Mouse (Mus musculus) kidney, postnatal 0 days (tissue): Measurements from ENCODE around the gene Pfas. TPM values are rescaled to one million over a fixed set of nuclear protein-coding genes. Genes with fewer than 3 reads are reported as not detected.

Experiments
- ATAC-seq: fragments of 200-750 bp; cut with Nextera tagmentation; replicated peaks from 2 replicates; pipeline ENCODE4 v1.8.0; 2017; ENCODE audit warnings: low read depth, moderate number of reproducible peaks, moderate TSS enrichment, moderate library complexity; ENCODE audit not compliant: low FRiP score
- DNase-seq: peaks from one replicate; pipeline ENCODE4 v3.0.0-alpha.2; 2016; ENCODE audit warnings: low spot score
- H3K27ac ChIP-seq: fragments of 300-500 bp; sonication (generic); 2 replicates; pipeline ENCODE4 v1.5.1; 2014; ENCODE audit warnings: mild to moderate bottlenecking
- H3K27me3 ChIP-seq: fragments of 300-500 bp; sonication (generic); 2 replicates; pipeline ENCODE4 v1.6.1; 2014; ENCODE audit warnings: low read length, mixed read lengths; ENCODE audit not compliant: insufficient read depth
- H3K36me3 ChIP-seq: fragments of 300-500 bp; sonication (generic); 2 replicates; pipeline ENCODE4 v1.6.1; 2014; ENCODE audit warnings: low read length, mixed read lengths; ENCODE audit not compliant: insufficient read depth
- H3K4me1 ChIP-seq: fragments of 300-500 bp; sonication (generic); replicated peaks from 2 replicates; pipeline ENCODE4 v1.6.1; 2014; ENCODE audit warnings: antibody characterized with exemption, low read length, mixed read lengths; ENCODE audit not compliant: insufficient read depth
- H3K4me2 ChIP-seq: fragments of 300-500 bp; sonication (generic); 2 replicates; pipeline ENCODE4 v1.6.1; 2014; ENCODE audit warnings: mild to moderate bottlenecking, low read length, moderate library complexity, mixed read lengths
- H3K4me3 ChIP-seq: fragments of 300-500 bp; sonication (generic); replicated peaks from 2 replicates; pipeline ENCODE4 v1.5.1; 2014; ENCODE audit warnings: low read depth, low read length
- H3K9ac ChIP-seq: fragments of 300-500 bp; sonication (generic); 2 replicates; pipeline ENCODE4 v1.6.1; 2014; ENCODE audit warnings: low read depth, low read length
- H3K9me3 ChIP-seq: fragments of 300-500 bp; sonication (generic); replicated peaks from 2 replicates; pipeline ENCODE4 v1.6.1; 2016; ENCODE audit warnings: low read length, inconsistent platforms, mixed read lengths
- CTCF ChIP-seq: IDR thresholded peaks from 2 replicates; pipeline ENCODE4 v1.5.1; 2016; ENCODE audit warnings: antibody characterized with exemption, low read depth, mild to moderate bottlenecking, moderate library complexity
- WGBS: fragments of 180-500 bp; shearing (Covaris S2); extraction: QIAGEN DNeasy Blood & Tissue Kit; methylation state at CpG from one replicate; pipeline ENCODE4 v1.1.7; 2014; 5-methylcytosine and 5-hydroxymethylcytosine counted together
- polyA plus RNA-seq: library from polyadenylated mRNA; unstranded; fragments of >200 nt; fragmentation: Nextera tagmentation; extraction: Ambion mirVana; gene quantifications from 2 replicates; pipeline ENCODE4 v1.2.1, GENCODE M21; 2015

Gene Pfas
- polyA plus RNA-seq, 1 experiment from 2014 or later: 20.9 TPM

GRCm38 (mm10) chr11:68970232-68970631 is 38.0 kb downstream of the Pfas start:
- DNase-seq (peak; percentile 42), ATAC-seq (no peak)
- H3K9ac ChIP-seq: no peak overlapping the region
- peaks cover 6% of the 10 kb centered on the region; the same call in 1 of the 2 replicates for H3K4me1 ChIP-seq
- no peaks in the 10 kb centered on the region for H3K9me3 ChIP-seq
- no peak for TF ChIP-seq CTCF
- H3K27me3 ChIP-seq: no peaks in the 10 kb centered on the region
- H3K4me3 ChIP-seq: no peak overlapping the region
- H3K27ac ChIP-seq: no peak overlapping the region
- WGBS: 71% methylated on average over 4 of the region's 4 CpGs
- H3K36me3 ChIP-seq: no peaks in the 10 kb centered on the region
- H3K4me2 ChIP-seq: no peak overlapping the region

- Histone ChIP-seq H3K4me1 (peaks cover 6% of the 10 kb centered on the region; the same call in 1 of the 2 replicates), H3K4me3 (no peak overlapping the region), H3K9ac (0 out of 2 replicates have a peak overlapping the region, but pooled peaks have one; percentile 44), H3K9me3 (no peaks in the 10 kb centered on the region), H3K27ac (no peak overlapping the region), H3K4me2 (peak overlapping the region; percentile 81), H3K27me3 (no peaks in the 10 kb centered on the region), H3K36me3 (no peaks in the 10 kb centered on the region)
- ATAC-seq (no peak), DNase-seq (no peak)
- 88% methylated on average over 11 of the region's 11 CpGs for WGBS
- no peak for TF ChIP-seq CTCF
Measured at GRCm38 (mm10) chr11:68968752-68969151, 39.5 kb downstream of the Pfas start.

- DNase-seq (peak; percentile 94), ATAC-seq (peak; percentile 93)
- WGBS: 1% methylated on average over 50 of the region's 50 CpGs
- H3K4me2 ChIP-seq: peak within 1 kb of the TSS; percentile 81
- TF ChIP-seq CTCF: peak; percentile 42
- H3K27me3 ChIP-seq: no peaks in the 10 kb centered on the region
- H3K36me3 ChIP-seq: no peaks in the 10 kb centered on the region
- H3K4me1 ChIP-seq: peaks cover 6% of the 10 kb centered on the region; the same call in 1 of the 2 replicates
- H3K4me3 ChIP-seq: peak within 1 kb of the TSS; percentile 43
- peak within 1 kb of the TSS; percentile 44 for H3K9ac ChIP-seq
- no peak within 1 kb of the TSS for H3K27ac ChIP-seq
- H3K9me3 ChIP-seq: no peaks in the 10 kb centered on the region
Measured at GRCm38 (mm10) chr11:68967337-68968282, 40.6 kb downstream of the Pfas start, which contains the start of gene Slc25a35. TSS of gene Slc25a35 (plus strand) at chr11:68968131.

- Histone ChIP-seq H3K9me3 (no peaks in the 10 kb centered on the region), H3K27me3 (no peaks in the 10 kb centered on the region), H3K4me3 (no peak overlapping the region), H3K4me2 (no peak overlapping the region), H3K4me1 (peaks cover 6% of the 10 kb centered on the region; the same call in 1 of the 2 replicates), H3K36me3 (no peaks in the 10 kb centered on the region), H3K27ac (no peak overlapping the region), H3K9ac (no peak overlapping the region)
- DNase-seq: no peak
- TF ChIP-seq CTCF: no peak
- no peak for ATAC-seq
- 28% methylated on average over 1 of the region's 1 CpGs for WGBS
Measured at GRCm38 (mm10) chr11:68966554-68966953, 41.7 kb downstream of the Pfas start.

GRCm38 (mm10) chr11:68965845-68966244 is 42.4 kb downstream of the Pfas start:
- H3K27me3 ChIP-seq: no peaks in the 10 kb centered on the region
- peaks cover 6% of the 10 kb centered on the region; the same call in 1 of the 2 replicates for H3K4me1 ChIP-seq
- no peaks in the 10 kb centered on the region for H3K9me3 ChIP-seq
- H3K9ac ChIP-seq: no peak overlapping the region
- H3K27ac ChIP-seq: no peak overlapping the region
- no peak overlapping the region for H3K4me2 ChIP-seq
- DNase-seq (peak; percentile 74), ATAC-seq (no peak)
- H3K4me3 ChIP-seq: no peak overlapping the region
- no peaks in the 10 kb centered on the region for H3K36me3 ChIP-seq
- peak; percentile 69 for TF ChIP-seq CTCF
- WGBS: 39% methylated on average over 3 of the region's 3 CpGs

- Histone ChIP-seq H3K27me3 (no peaks in the 10 kb centered on the region), H3K4me3 (no peak overlapping the region), H3K4me1 (peaks cover 6% of the 10 kb centered on the region; the same call in 1 of the 2 replicates), H3K9me3 (no peaks in the 10 kb centered on the region), H3K36me3 (no peaks in the 10 kb centered on the region), H3K4me2 (no peak overlapping the region), H3K27ac (no peak overlapping the region), H3K9ac (no peak overlapping the region)
- TF ChIP-seq CTCF: no peak
- ATAC-seq: no peak
- DNase-seq: no peak
Measured at GRCm38 (mm10) chr11:68965050-68965449, 43.2 kb downstream of the Pfas start.
